Mouse (Mus musculus): Measurements from ENCODE around the gene Hpdl.

Gene Hpdl

GRCm38 (mm10) chr4:116799901-116800300 lies 21.6 kb downstream of the Hpdl start:
- DNase-seq (ENCODE audit: extremely low spot score) = peak; percentile 29

- no peak for DNase-seq (ENCODE audit: extremely low spot score)
Observed at GRCm38 (mm10) chr4:116796442-116797110, 24.9 kb downstream of the Hpdl start.

- no peak for DNase-seq (ENCODE audit: extremely low spot score)
Observed at GRCm38 (mm10) chr4:116794273-116794672, 27.2 kb downstream of the Hpdl start.

- DNase-seq (ENCODE audit: extremely low spot score) = no peak
Observed at GRCm38 (mm10) chr4:116792453-116792852, 29.1 kb downstream of the Hpdl start.

GRCm38 (mm10) chr4:116788956-116789355 lies 32.6 kb downstream of the Hpdl start:
- peak; percentile 78 for DNase-seq (ENCODE audit: extremely low spot score)

GRCm38 (mm10) chr4:116787985-116788760 lies 33.3 kb downstream of the Hpdl start:
- DNase-seq (ENCODE audit: extremely low spot score) = no peak

- DNase-seq (ENCODE audit: extremely low spot score) = no peak
Observed at GRCm38 (mm10) chr4:116786587-116786986, 34.9 kb downstream of the Hpdl start.

- DNase-seq (ENCODE audit: extremely low spot score) = peak; percentile 49
Observed at GRCm38 (mm10) chr4:116782171-116782570, 39.3 kb downstream of the Hpdl start.

- DNase-seq (ENCODE audit: extremely low spot score) = peak; percentile 5
Observed at GRCm38 (mm10) chr4:116781366-116781765, 40.1 kb downstream of the Hpdl start.

GRCm38 (mm10) chr4:116780541-116780940 lies 41.0 kb downstream of the Hpdl start:
- no peak for DNase-seq (ENCODE audit: extremely low spot score)

GRCm38 (mm10) chr4:116777079-116777478 lies 44.4 kb downstream of the Hpdl start:
- DNase-seq (ENCODE audit: extremely low spot score) = no peak

- DNase-seq (ENCODE audit: extremely low spot score) = no peak
Observed at GRCm38 (mm10) chr4:116776391-116776790, 45.1 kb downstream of the Hpdl start.

Data from embryo, embryonic 9.5 days (tissue).